Mouse (Mus musculus) brain, embryonic 14.5 days (tissue): ENCODE measurements around the gene Hspbp1.

Source experiments
- CTCF ChIP-seq: fragments of 200-500 bp; IDR thresholded peaks from 2 replicates; pipeline ENCODE4 v1.5.1; 2012; ENCODE audit warnings: inconsistent platforms, mild to moderate bottlenecking, moderate library complexity, borderline replicate concordance; ENCODE audit not compliant: insufficient read depth, insufficient read length; ENCODE audit errors: extremely low read depth
- POLR2A ChIP-seq: fragments of 200-500 bp; IDR thresholded peaks from 2 replicates; pipeline ENCODE4 v1.6.1; 2012; ENCODE audit warnings: mild to moderate bottlenecking, inconsistent platforms, borderline replicate concordance; ENCODE audit not compliant: poor library complexity, insufficient read depth, insufficient read length, severe bottlenecking; ENCODE audit errors: extremely low read depth

- TF ChIP-seq CTCF = no peak
- TF ChIP-seq POLR2A = no peak
These were observed 72.9 kb downstream of the Hspbp1 start for GRCm38 (mm10) chr7:4611921-4612341.
